Mouse (Mus musculus) neural tube, embryonic 14.5 days (tissue): ENCODE measurements at regions not wholly inside any gene's neighbourhood (a gene's known extent, or its start where the extent isn't known, plus 50 kb on each side); places are given as distances from the start of the nearest gene placed in this dataset.

Source experiments
- ATAC-seq: fragments of 200-750 bp; cut with Nextera tagmentation; 2 replicates; pipeline ENCODE4 v1.8.0; 2017; ENCODE audit warnings: low read depth, mild to moderate bottlenecking, moderate TSS enrichment, moderate library complexity
- H3K27ac ChIP-seq: fragments of 300-500 bp; sonication (generic); 2 replicates; pipeline ENCODE4 v1.5.1; 2014; ENCODE audit warnings: low read depth, mild to moderate bottlenecking, control low read depth, low read length, moderate library complexity, mixed read lengths
- H3K27me3 ChIP-seq: fragments of 300-500 bp; sonication (generic); 2 replicates; pipeline ENCODE4 v1.6.1; 2014; ENCODE audit warnings: low read length; ENCODE audit not compliant: control insufficient read depth, insufficient read depth
- H3K36me3 ChIP-seq: fragments of 300-500 bp; sonication (generic); 2 replicates; pipeline ENCODE4 v1.6.1; 2014; ENCODE audit warnings: low read length, mixed read lengths; ENCODE audit not compliant: control insufficient read depth, insufficient read depth
- H3K4me1 ChIP-seq: fragments of 300-500 bp; sonication (generic); 2 replicates; pipeline ENCODE4 v1.6.1; 2014; ENCODE audit warnings: low read length; ENCODE audit not compliant: control insufficient read depth, insufficient read depth
- H3K4me2 ChIP-seq: fragments of 300-500 bp; sonication (generic); 2 replicates; pipeline ENCODE4 v1.6.1; 2014; ENCODE audit warnings: mild to moderate bottlenecking, low read depth, low read length, control low read depth
- H3K4me3 ChIP-seq: fragments of 300-500 bp; sonication (generic); 2 replicates; pipeline ENCODE4 v1.5.1; 2014; ENCODE audit warnings: low read depth, low read length, control low read depth, mixed read lengths
- H3K9ac ChIP-seq: fragments of 300-500 bp; sonication (generic); replicated peaks from 2 replicates; pipeline ENCODE4 v1.6.1; 2014; ENCODE audit warnings: low read depth, mild to moderate bottlenecking, control low read depth, low read length, mixed read lengths
- H3K9me3 ChIP-seq: fragments of 300-500 bp; sonication (generic); 2 replicates; pipeline ENCODE4 v1.6.1; 2016; ENCODE audit warnings: low read length; ENCODE audit not compliant: control insufficient read depth
- WGBS: fragments of 180-500 bp; shearing (Covaris S2); extraction: QIAGEN DNeasy Blood & Tissue Kit; methylation state at CpG from one replicate; pipeline ENCODE4 v1.1.7; 2014; 5-methylcytosine and 5-hydroxymethylcytosine counted together

- no peak for ATAC-seq
- Histone ChIP-seq H3K4me2 (no peak overlapping the region), H3K9me3 (no peaks in the 10 kb centered on the region), H3K27me3 (no peaks in the 10 kb centered on the region), H3K36me3 (no peaks in the 10 kb centered on the region), H3K9ac (no peak overlapping the region), H3K4me1 (peaks cover 14% of the 10 kb centered on the region; the same call in 1 of the 2 replicates), H3K27ac (no peak overlapping the region), H3K4me3 (no peak overlapping the region)
- 84% methylated on average over 2 of the region's 2 CpGs for WGBS
Measured at GRCm38 (mm10) chr17:88330129-88330528, 110.4 kb upstream of the Foxn2 start.

GRCm38 (mm10) chr17:88333816-88334215, 106.7 kb upstream of the Foxn2 start:
- H3K4me1 ChIP-seq: 0 out of 2 replicates have a peak, but pooled peaks cover 5% of the 10 kb centered on the region
- H3K4me3 ChIP-seq: no peak overlapping the region
- no peaks in the 10 kb centered on the region for H3K36me3 ChIP-seq
- ATAC-seq: no peak
- no peaks in the 10 kb centered on the region for H3K9me3 ChIP-seq
- no peak overlapping the region for H3K4me2 ChIP-seq
- no peaks in the 10 kb centered on the region for H3K27me3 ChIP-seq
- no peak overlapping the region for H3K9ac ChIP-seq
- H3K27ac ChIP-seq: no peak overlapping the region
- 41% methylated on average over 4 of the region's 4 CpGs for whole genome bisulfite sequencing

- WGBS: 80% methylated on average over 5 of the region's 5 CpGs
- Histone ChIP-seq H3K4me3 (no peak overlapping the region), H3K27ac (no peak overlapping the region), H3K27me3 (no peaks in the 10 kb centered on the region), H3K4me2 (no peak overlapping the region), H3K4me1 (no peaks in the 10 kb centered on the region), H3K9me3 (no peaks in the 10 kb centered on the region), H3K36me3 (no peaks in the 10 kb centered on the region), H3K9ac (no peak overlapping the region)
- ATAC-seq: no peak
Measured at GRCm38 (mm10) chr17:88335271-88335670, 105.2 kb upstream of the Foxn2 start.

- no peaks in the 10 kb centered on the region for H3K9me3 ChIP-seq
Measured at GRCm38 (mm10) chr17:88336140-88336769, 104.3 kb upstream of the Foxn2 start.

GRCm38 (mm10) chr17:88337649-88338404, 102.7 kb upstream of the Foxn2 start:
- ATAC-seq: no peak
- Histone ChIP-seq H3K27me3 (no peaks in the 10 kb centered on the region), H3K9me3 (no peaks in the 10 kb centered on the region), H3K36me3 (no peaks in the 10 kb centered on the region), H3K4me1 (no peaks in the 10 kb centered on the region), H3K27ac (no peak overlapping the region), H3K4me2 (no peak overlapping the region), H3K4me3 (no peak overlapping the region), H3K9ac (no peak overlapping the region)
- WGBS: 87% methylated on average over 8 of the region's 8 CpGs

More at GRCm38 (mm10) chr17:88336140-88336769, 104.3 kb upstream of the Foxn2 start:
- no peak for ATAC-seq
- H3K9ac ChIP-seq: no peak overlapping the region
- H3K27ac ChIP-seq: no peak overlapping the region
- no peak overlapping the region for H3K4me3 ChIP-seq
- 78% methylated on average over 3 of the region's 3 CpGs for WGBS
- H3K4me2 ChIP-seq: no peak overlapping the region
- H3K27me3 ChIP-seq: no peaks in the 10 kb centered on the region
- no peaks in the 10 kb centered on the region for H3K36me3 ChIP-seq
- H3K4me1 ChIP-seq: no peaks in the 10 kb centered on the region

- no peak overlapping the region for H3K27ac ChIP-seq
- no peak overlapping the region for H3K4me3 ChIP-seq
- no peaks in the 10 kb centered on the region for H3K9me3 ChIP-seq
- no peak overlapping the region for H3K9ac ChIP-seq
- no peak overlapping the region for H3K4me2 ChIP-seq
- H3K4me1 ChIP-seq: no peaks in the 10 kb centered on the region
- H3K36me3 ChIP-seq: no peaks in the 10 kb centered on the region
- no peaks in the 10 kb centered on the region for H3K27me3 ChIP-seq
- 70% methylated on average over 5 of the region's 5 CpGs for WGBS
- ATAC-seq: no peak
Measured at GRCm38 (mm10) chr17:88341141-88341540, 99.4 kb upstream of the Foxn2 start.

- Histone ChIP-seq H3K27me3 (no peaks in the 10 kb centered on the region), H3K4me3 (no peak overlapping the region), H3K27ac (no peak overlapping the region), H3K9me3 (no peaks in the 10 kb centered on the region), H3K4me1 (no peaks in the 10 kb centered on the region), H3K4me2 (no peak overlapping the region), H3K9ac (no peak overlapping the region), H3K36me3 (no peaks in the 10 kb centered on the region)
- ATAC-seq: no peak
- 82% methylated on average over 5 of the region's 5 CpGs for WGBS
Measured at GRCm38 (mm10) chr17:88341599-88341998, 98.9 kb upstream of the Foxn2 start.

- Histone ChIP-seq H3K4me1 (no peaks in the 10 kb centered on the region), H3K27ac (no peak overlapping the region), H3K9ac (no peak overlapping the region), H3K27me3 (no peaks in the 10 kb centered on the region), H3K36me3 (no peaks in the 10 kb centered on the region), H3K4me2 (no peak overlapping the region), H3K4me3 (no peak overlapping the region), H3K9me3 (no peaks in the 10 kb centered on the region)
- WGBS: 84% methylated on average over 17 of the region's 17 CpGs
- ATAC-seq: no peak
Measured at GRCm38 (mm10) chr17:88343091-88343783, 97.3 kb upstream of the Foxn2 start.

GRCm38 (mm10) chr17:88345433-88345832, 95.1 kb upstream of the Foxn2 start:
- H3K4me3 ChIP-seq: no peak overlapping the region
- ATAC-seq: peak; percentile 31; the same call in 1 of the 2 replicates
- H3K27me3 ChIP-seq: no peaks in the 10 kb centered on the region
- H3K27ac ChIP-seq: no peak overlapping the region
- no peak overlapping the region for H3K9ac ChIP-seq
- no peaks in the 10 kb centered on the region for H3K9me3 ChIP-seq
- WGBS: 67% methylated on average over 9 of the region's 9 CpGs
- no peak overlapping the region for H3K4me2 ChIP-seq
- H3K36me3 ChIP-seq: no peaks in the 10 kb centered on the region
- no peaks in the 10 kb centered on the region for H3K4me1 ChIP-seq
